Mouse (Mus musculus): ENCODE measurements around the gene Ppp1r36.

- TF ChIP-seq CTCF (IDR thresholded peaks at IDR 0.05; ENCODE audit: extremely low read depth, insufficient read depth, insufficient read length, insufficient replicate concordance) (no peak), POLR2A (IDR thresholded peaks at IDR 0.05; ENCODE audit: low read depth, low read length) (no peak)
Measured at GRCm38 (mm10) chr12:76476146-76476545, 58.8 kb downstream of the Ppp1r36 start.
